Mouse (Mus musculus): ENCODE data around the gene Astn2. TPM values are rescaled to one million over a fixed set of nuclear protein-coding genes. Genes with fewer than 3 reads are reported as not detected.

Gene Astn2
- total and polyA plus RNA-seq, 3 experiments = not detected

DNA sequence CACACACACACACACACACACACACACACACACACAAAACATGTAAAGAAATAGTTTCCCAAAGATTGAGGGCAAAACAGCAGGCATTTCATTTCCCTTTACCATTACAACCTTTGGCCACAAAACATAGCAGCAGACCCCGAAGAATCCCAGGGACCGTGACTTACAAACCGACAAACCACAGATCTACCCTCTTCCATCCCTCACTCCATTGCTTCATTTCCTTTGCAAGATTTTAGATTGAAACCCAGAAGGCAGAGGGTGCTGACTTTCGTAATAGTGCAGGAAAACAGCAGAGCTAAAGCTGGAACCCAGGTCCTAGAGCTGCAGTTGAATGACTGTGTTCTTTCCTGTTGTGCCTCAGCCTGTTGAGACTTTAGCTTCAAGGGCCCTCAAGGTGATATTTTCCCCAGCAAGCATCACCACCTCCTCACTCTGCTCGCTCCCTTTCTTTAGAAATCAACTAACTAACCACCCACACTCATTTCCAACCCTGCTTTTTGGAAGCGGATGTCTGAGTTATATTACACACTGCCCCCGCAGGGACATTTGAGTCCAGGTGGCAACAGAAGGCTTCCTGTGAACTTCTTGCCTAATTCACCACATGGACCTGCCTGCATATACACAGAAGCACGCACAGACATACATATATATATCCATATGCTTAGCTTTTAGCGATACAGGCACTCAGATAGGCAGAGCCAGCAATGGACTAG, 181.7 kb downstream of the Astn2 start:
- Histone ChIP-seq H3K36me3 (ENCODE audit: control insufficient read depth in 1 of 2, insufficient read depth in 2 of 2, low read length in 2 of 2) (no peaks in the 10 kb centered on the region), H3K9me3 (replicated peaks; ENCODE audit: insufficient read depth, low read length) (no peaks in the 10 kb centered on the region), H3K27ac (ENCODE audit: control insufficient read depth, low read depth, low read length) (no peak overlapping the region), H3K27me3 (ENCODE audit: control insufficient read depth in 1 of 2, insufficient read depth in 2 of 2, low read length in 2 of 2) (no peaks in the 10 kb centered on the region), H3K9ac (ENCODE audit: control insufficient read depth, low read depth, low read length, poor library complexity, severe bottlenecking) (no peak overlapping the region), H3K4me3 (ENCODE audit: control insufficient read depth in 1 of 2, insufficient read depth in 1 of 2, low read depth in 2 of 2, low read length in 2 of 2) (no peak overlapping the region), H3K79me2 (ENCODE audit: control insufficient read depth, insufficient read depth, low read length, poor library complexity) (no peaks in the 10 kb centered on the region), H3K4me1 (ENCODE audit: control insufficient read depth in 1 of 2, insufficient read depth in 2 of 2, low read length in 2 of 2) (no peaks in the 10 kb centered on the region)
- no peak for DNase-seq (ENCODE audit: low read depth, low spot score)
- TF ChIP-seq ETS1 (IDR thresholded peaks at IDR 0.05; ENCODE audit: low read depth, low read length) (no peak), MYB (IDR thresholded peaks at IDR 0.05; ENCODE audit: low read depth, low read length) (no peak), GATA1 (IDR thresholded peaks at IDR 0.05; ENCODE audit: low read depth, low read length) (no peak), SMC3 (IDR thresholded peaks at IDR 0.05; ENCODE audit: low read depth, low read length) (no peak), TAL1 (IDR thresholded peaks at IDR 0.05; ENCODE audit: low read length) (no peak), TCF12 (IDR thresholded peaks at IDR 0.05; ENCODE audit: low read depth, low read length) (no peak), MAFK (IDR thresholded peaks at IDR 0.05; ENCODE audit: borderline replicate concordance, low read depth, low read length) (no peak), MXI1 (IDR thresholded peaks at IDR 0.05; ENCODE audit: low read depth, low read length) (no peak), GABPA (IDR thresholded peaks at IDR 0.05; ENCODE audit: low read depth, low read length) (no peak)

DNA sequence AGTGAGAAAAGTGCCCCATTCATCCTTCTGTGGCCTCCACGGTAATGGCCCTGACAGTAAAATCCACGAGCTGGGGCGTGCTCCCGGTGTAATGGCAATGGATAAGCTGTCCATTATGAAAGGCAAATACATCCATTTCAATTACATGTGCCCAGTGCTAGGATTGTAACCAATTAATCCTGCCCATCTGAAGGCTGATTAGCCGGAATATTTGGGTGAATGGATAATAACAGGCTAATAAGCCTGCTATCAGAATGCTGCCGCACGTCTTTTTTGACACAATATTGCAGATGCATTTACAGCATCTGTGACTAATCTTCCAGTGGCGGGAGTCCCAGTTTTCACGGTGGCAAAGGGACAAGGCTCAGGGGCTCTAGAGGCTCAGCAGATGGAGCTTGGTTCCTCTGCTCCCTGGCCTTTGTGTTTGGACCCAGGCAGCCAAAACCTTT, 189.2 kb downstream of the Astn2 start:
- TF ChIP-seq KAT2A (conservative IDR thresholded peaks at IDR 0.05; ENCODE audit: low read depth, low read length) = no peak
- TF ChIP-seq MAX (IDR thresholded peaks at IDR 0.05; ENCODE audit: low read length) = no peak
- TF ChIP-seq MAZ (IDR thresholded peaks at IDR 0.05; ENCODE audit: low read depth, low read length) = no peak
- no peak for TF ChIP-seq ETS1 (IDR thresholded peaks at IDR 0.05; ENCODE audit: low read depth, low read length)
- no peak for TF ChIP-seq MYB (IDR thresholded peaks at IDR 0.05; ENCODE audit: low read depth, low read length)
- no peak for TF ChIP-seq ZMIZ1 (IDR thresholded peaks at IDR 0.05; ENCODE audit: low read depth, low read length)
- no peak for TF ChIP-seq E2F4 (IDR thresholded peaks at IDR 0.05; ENCODE audit: borderline replicate concordance, low read depth, low read length)
- no peak for TF ChIP-seq TCF12 (IDR thresholded peaks at IDR 0.05; ENCODE audit: low read depth, low read length)
- no peak for TF ChIP-seq CTCF (IDR thresholded peaks at IDR 0.05 in 2 of 3, conservative IDR thresholded peaks at IDR 0.05 in 1 of 3; ENCODE audit: control insufficient read depth in 1 of 3, insufficient read depth in 1 of 3, low read depth in 2 of 3, low read length in 3 of 3, poor library complexity in 1 of 3, severe bottlenecking in 1 of 3)
- TF ChIP-seq CHD1 (IDR thresholded peaks at IDR 0.05; ENCODE audit: low read depth, low read length) = no peak
- TF ChIP-seq ZKSCAN1 (IDR thresholded peaks at IDR 0.05; ENCODE audit: low read depth, low read length) = no peak
- H3K9ac ChIP-seq (ENCODE audit: control insufficient read depth, low read depth, low read length, poor library complexity, severe bottlenecking) = no peak overlapping the region
- H3K4me1 ChIP-seq (ENCODE audit: control insufficient read depth in 1 of 2, insufficient read depth in 2 of 2, low read length in 2 of 2) = no peaks in the 10 kb centered on the region
- H3K9me3 ChIP-seq (replicated peaks; ENCODE audit: insufficient read depth, low read length) = no peaks in the 10 kb centered on the region
- no peaks in the 10 kb centered on the region for H3K27me3 ChIP-seq (ENCODE audit: control insufficient read depth in 1 of 2, insufficient read depth in 2 of 2, low read length in 2 of 2)
- no peak overlapping the region for H3K27ac ChIP-seq (ENCODE audit: control insufficient read depth, low read depth, low read length)
- H3K36me3 ChIP-seq (ENCODE audit: control insufficient read depth in 1 of 2, insufficient read depth in 2 of 2, low read length in 2 of 2) = no peaks in the 10 kb centered on the region
- H3K79me2 ChIP-seq (ENCODE audit: control insufficient read depth, insufficient read depth, low read length, poor library complexity) = no peaks in the 10 kb centered on the region
- no peak for DNase-seq (ENCODE audit: low read depth, low spot score)
- H3K4me3 ChIP-seq (ENCODE audit: control insufficient read depth in 1 of 2, insufficient read depth in 1 of 2, low read depth in 2 of 2, low read length in 2 of 2) = no peak overlapping the region

Data from MEL (cell line).